Mouse (Mus musculus): ENCODE results near the gene Rrp7a. TPM values are rescaled to one million over a fixed set of nuclear protein-coding genes. Genes with fewer than 3 reads are reported as not detected.

The Rrp7a gene
- polyA plus RNA-seq, 1 experiment from 2014 or later: 64.7 TPM

DNA sequence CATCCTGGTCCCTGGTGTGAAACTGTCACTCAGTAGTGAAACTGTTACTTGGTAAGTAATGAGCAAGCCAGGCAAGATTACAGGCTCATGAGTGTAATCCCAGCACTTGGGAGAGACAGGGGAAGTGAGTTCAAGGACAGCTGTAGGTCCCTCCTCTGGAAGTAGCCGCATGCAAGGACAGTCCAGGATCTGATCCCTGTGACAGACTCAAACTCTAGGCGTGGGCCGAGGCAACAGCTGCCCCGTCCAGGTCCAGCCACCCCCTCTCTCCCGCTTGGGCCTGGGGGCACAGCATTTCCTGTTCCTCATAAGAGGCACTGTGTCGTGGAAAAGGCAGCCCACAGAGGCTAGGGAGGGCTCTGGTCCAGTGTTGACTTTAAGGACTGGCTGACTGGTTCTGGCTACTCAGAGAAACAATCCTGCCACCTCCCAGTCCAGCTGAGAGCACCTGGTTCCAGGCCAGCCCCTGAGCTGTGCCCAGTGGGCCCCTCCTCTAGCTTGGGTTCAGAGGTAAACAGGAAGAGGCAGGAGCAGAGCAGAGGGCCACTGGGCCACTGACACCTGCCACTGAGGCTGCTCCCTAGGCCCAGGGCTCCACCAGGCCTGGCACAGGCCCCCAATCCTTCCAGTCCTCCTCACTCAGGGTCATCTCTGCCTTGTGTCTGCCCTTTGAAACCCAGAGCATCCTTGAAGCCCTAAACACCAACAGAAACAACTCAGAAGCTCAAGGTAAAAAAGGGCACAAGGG lies 33.2 kb upstream of the Rrp7a start:
- no peaks in the 10 kb centered on the region for H3K9me3 ChIP-seq
- peaks cover 39% of the 10 kb centered on the region for H3K36me3 ChIP-seq
- no peak overlapping the region for H3K4me3 ChIP-seq
- no peaks in the 10 kb centered on the region for H3K4me1 ChIP-seq
- no peak overlapping the region for H3K4me2 ChIP-seq
- H3K27me3 ChIP-seq: no peaks in the 10 kb centered on the region
- H3K9ac ChIP-seq: no peak overlapping the region
- H3K27ac ChIP-seq: no peak overlapping the region
- 73% methylated on average over 6 of the region's 6 CpGs for WGBS
- no peak for ATAC-seq (ENCODE audit: borderline replicate concordance, extremely low read depth, low FRiP score, low TSS enrichment)

DNA sequence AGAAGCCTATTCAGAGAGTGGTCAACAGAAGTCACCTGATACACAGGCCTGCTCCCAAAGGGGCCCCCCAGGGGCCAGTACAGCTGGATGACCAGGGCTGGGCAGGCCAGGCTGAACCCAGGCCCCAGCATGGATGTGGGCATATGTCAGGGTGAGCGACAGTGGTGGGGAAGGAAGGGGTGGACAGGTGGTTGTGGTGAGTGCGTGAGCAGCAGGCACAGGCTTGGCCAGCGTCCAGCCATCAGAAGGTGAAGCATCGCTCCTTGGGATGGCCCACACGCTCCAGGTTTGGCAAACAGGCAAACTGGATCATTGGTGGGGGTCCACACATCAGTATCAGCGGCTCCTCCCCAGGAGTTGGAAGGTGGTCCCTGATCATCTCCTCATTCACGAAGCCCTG lies 31.7 kb upstream of the Rrp7a start:
- no peak overlapping the region for H3K27ac ChIP-seq
- H3K9me3 ChIP-seq: no peaks in the 10 kb centered on the region
- 94% methylated on average over 7 of the region's 7 CpGs for WGBS
- H3K9ac ChIP-seq: no peak overlapping the region
- H3K4me2 ChIP-seq: no peak overlapping the region
- H3K36me3 ChIP-seq: peaks cover 30% of the 10 kb centered on the region
- no peak for ATAC-seq (ENCODE audit: borderline replicate concordance, extremely low read depth, low FRiP score, low TSS enrichment)
- no peak overlapping the region for H3K4me3 ChIP-seq
- H3K4me1 ChIP-seq: peaks cover 4% of the 10 kb centered on the region; the same call in 1 of the 2 replicates
- H3K27me3 ChIP-seq: no peaks in the 10 kb centered on the region

DNA sequence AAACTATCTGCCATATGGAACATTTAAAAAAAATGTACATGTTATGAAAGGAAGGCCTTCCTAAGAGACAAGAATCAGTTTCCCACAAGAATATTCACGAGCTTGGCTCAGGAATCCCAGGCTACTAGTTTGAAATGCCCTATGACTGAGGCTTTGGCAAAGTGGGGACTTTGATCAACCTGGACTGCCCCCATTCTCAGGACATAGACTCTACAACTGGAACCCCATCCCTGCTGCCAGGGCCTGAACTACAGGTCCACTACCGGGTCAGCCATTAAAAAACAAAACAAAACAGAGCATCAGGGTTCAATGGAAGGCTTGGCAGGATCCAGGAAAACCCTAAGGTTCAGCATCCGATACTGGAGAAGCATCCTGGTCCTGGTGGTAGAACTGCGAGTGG lies 28.1 kb upstream of the Rrp7a start:
- peaks cover 12% of the 10 kb centered on the region for H3K4me1 ChIP-seq
- no peak overlapping the region for H3K4me2 ChIP-seq
- no peak for ATAC-seq (ENCODE audit: borderline replicate concordance, extremely low read depth, low FRiP score, low TSS enrichment)
- H3K9ac ChIP-seq: no peak overlapping the region
- peaks cover 25% of the 10 kb centered on the region for H3K36me3 ChIP-seq
- H3K27me3 ChIP-seq: no peaks in the 10 kb centered on the region
- no peak overlapping the region for H3K27ac ChIP-seq
- no peak overlapping the region for H3K4me3 ChIP-seq
- H3K9me3 ChIP-seq: no peaks in the 10 kb centered on the region
- 79% methylated on average over 4 of the region's 4 CpGs for WGBS

DNA sequence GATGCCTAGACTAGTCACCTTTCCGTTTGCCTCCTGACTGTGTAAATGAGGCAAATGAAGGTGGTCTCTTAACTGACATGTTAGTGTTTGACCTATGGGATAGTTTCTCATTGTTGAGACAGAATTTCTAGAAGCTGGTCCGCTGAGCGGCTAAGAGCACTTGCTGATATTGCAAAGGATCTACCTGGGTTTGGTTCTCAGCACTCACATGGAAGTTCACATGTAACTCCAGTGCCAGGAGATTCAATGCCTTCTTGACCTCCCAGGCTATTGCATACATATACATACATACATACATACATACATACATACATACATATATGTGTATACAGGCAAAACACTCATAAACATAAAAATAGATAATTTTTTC lies 27.5 kb upstream of the Rrp7a start:
- no peaks in the 10 kb centered on the region for H3K9me3 ChIP-seq
- 16% methylated on average over 3 of the region's 3 CpGs for WGBS
- H3K27ac ChIP-seq: peak overlapping the region; percentile 99
- H3K4me2 ChIP-seq: peak overlapping the region; percentile 84
- no peak for ATAC-seq (ENCODE audit: borderline replicate concordance, extremely low read depth, low FRiP score, low TSS enrichment)
- peaks cover 28% of the 10 kb centered on the region for H3K36me3 ChIP-seq
- H3K4me3 ChIP-seq: peak overlapping the region; percentile 98; the same call in 1 of the 2 replicates
- peak overlapping the region; percentile 7 for H3K9ac ChIP-seq
- peaks cover 12% of the 10 kb centered on the region for H3K4me1 ChIP-seq
- no peaks in the 10 kb centered on the region for H3K27me3 ChIP-seq

DNA sequence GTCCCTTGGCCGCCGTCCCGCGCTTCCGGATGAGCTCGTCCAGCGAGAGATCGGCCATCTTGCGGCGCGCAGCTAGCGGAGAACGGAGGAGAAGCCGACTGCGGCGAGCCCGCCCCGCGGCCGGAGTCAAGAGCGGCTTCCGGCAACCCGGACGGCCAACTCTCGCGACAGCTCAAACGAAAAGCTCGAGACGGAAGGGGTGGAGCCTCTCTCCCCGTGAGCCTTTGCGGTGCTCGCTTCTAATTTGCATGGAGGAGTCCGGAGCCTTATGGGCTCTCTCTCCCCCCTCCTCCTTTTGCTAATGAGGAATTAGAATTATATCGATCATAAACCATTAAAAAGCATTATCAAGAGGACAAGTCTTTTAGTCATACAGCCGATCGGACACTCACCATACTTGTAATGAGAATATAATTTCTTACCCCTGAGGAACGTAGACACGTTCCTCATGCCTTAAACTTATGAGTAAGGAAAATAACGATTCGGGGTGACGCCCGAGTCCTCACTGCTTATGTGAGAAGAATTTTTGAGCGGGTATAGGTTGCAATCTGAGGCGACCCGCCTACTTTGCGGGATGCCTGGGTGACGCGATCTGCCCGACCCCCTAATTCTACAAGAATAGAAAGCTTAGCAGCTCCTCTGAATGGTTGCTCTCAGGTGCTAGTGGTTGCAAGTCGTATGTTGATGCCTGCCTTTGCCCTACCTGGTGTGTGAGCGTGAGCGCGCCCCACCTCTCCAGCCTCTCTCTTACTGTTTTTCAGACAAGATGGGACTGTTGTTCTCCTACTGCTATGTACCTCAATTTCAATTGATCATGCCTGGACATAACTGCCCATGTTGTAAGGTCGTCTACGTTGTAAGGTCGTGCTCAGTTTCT lies 26.8 kb upstream of the Rrp7a start, which contains the start of gene Poldip3:
Poldip3 (minus strand) TSS at position 189 of the 877 bp plus-strand sequence.
- Histone ChIP-seq H3K36me3 (peaks cover 28% of the 10 kb centered on the region), H3K27me3 (no peaks in the 10 kb centered on the region), H3K4me3 (peak within 1 kb of the TSS; percentile 98), H3K9me3 (no peaks in the 10 kb centered on the region), H3K4me1 (peaks cover 12% of the 10 kb centered on the region), H3K27ac (peak within 1 kb of the TSS; percentile 99), H3K4me2 (peak within 1 kb of the TSS; percentile 84), H3K9ac (peak within 1 kb of the TSS; percentile 100)
- under 1% methylated on average over 56 of the region's 56 CpGs for WGBS
- ATAC-seq (ENCODE audit: borderline replicate concordance, extremely low read depth, low FRiP score, low TSS enrichment): peak; percentile 92

DNA sequence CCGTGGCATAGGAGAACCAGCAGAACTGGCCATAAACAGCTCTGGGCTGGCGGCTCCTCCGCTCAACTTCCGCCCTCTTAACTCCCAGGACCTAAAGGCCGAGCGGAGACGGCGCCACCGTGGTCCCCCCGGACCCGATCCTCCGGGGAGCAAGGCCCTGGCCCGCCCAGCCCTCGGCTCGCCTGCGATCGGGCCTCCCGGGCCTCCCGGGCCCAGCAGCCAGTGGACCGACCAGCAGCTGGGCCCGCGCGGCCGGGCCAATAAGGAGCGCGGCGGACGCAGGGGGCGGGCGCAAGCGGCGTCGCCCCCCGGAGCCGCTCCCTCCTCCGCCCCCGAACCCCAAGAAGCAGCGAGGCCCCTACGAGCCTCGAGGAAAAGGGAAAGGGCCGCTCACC lies 26.2 kb upstream of the Rrp7a start:
- no peaks in the 10 kb centered on the region for H3K9me3 ChIP-seq
- peak overlapping the region; percentile 100 for H3K9ac ChIP-seq
- peak; percentile 85 for ATAC-seq (ENCODE audit: borderline replicate concordance, extremely low read depth, low FRiP score, low TSS enrichment)
- H3K27me3 ChIP-seq: no peaks in the 10 kb centered on the region
- peak overlapping the region; percentile 99 for H3K27ac ChIP-seq
- peak overlapping the region; percentile 98 for H3K4me3 ChIP-seq
- peaks cover 23% of the 10 kb centered on the region for H3K36me3 ChIP-seq
- WGBS: under 1% methylated on average over 40 of the region's 41 CpGs
- peaks cover 14% of the 10 kb centered on the region for H3K4me1 ChIP-seq
- H3K4me2 ChIP-seq: peak overlapping the region; percentile 84

DNA sequence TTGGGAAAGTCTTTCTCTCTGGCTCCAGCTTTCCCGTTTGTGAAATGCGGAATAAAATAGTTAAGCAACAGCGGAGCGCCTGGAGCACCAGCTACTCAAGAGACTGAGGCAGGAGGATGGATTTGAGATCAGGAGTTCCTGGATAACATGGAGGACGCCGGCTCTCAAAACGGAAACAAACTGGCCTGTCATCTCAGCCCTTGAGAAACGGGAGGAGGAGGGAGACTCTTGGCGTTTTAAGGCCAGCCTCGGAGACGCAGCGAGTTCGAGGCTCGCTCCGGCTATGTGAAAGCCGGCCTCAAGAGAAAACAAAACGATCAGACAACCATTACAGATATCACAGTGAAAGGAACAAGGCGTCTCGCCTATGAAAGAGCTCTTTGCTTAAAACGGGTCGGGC lies 25.8 kb upstream of the Rrp7a start:
- Histone ChIP-seq H3K4me1 (peaks cover 16% of the 10 kb centered on the region), H3K4me2 (peak overlapping the region; percentile 84)

DNA sequence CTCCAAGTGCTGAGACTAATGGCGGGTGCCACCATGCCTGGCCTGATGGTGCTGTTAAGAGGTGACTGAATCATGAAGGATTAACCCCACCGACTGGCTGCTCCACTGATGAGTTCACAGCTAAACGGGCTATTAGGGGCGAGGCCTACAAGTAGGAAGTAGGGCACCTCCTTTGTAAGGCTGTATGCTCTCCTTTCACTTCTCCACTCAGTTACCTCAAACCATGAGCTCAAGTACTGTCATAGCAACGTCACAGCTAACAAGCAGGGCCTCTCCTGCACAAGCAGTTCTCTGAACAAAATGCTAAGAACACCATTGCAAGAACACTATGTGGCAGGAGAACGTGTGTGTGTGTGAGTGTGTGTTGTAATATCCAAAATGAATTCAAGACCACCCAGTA lies 22.9 kb upstream of the Rrp7a start:
- Histone ChIP-seq H3K9ac (no peak overlapping the region), H3K4me2 (no peak overlapping the region), H3K27ac (no peak overlapping the region), H3K27me3 (no peaks in the 10 kb centered on the region), H3K36me3 (peaks cover 18% of the 10 kb centered on the region), H3K4me1 (peaks cover 23% of the 10 kb centered on the region), H3K4me3 (no peak overlapping the region), H3K9me3 (no peaks in the 10 kb centered on the region)
- WGBS: 87% methylated on average over 6 of the region's 6 CpGs
- no peak for ATAC-seq (ENCODE audit: borderline replicate concordance, extremely low read depth, low FRiP score, low TSS enrichment)

More for the DNA sequence above, 25.8 kb upstream of the Rrp7a start:
- H3K9ac ChIP-seq: peak overlapping the region; percentile 100
- ATAC-seq (ENCODE audit: borderline replicate concordance, extremely low read depth, low FRiP score, low TSS enrichment): no peak
- peaks cover 19% of the 10 kb centered on the region for H3K36me3 ChIP-seq
- peak overlapping the region; percentile 99 for H3K27ac ChIP-seq
- peak overlapping the region; percentile 98 for H3K4me3 ChIP-seq
- no peaks in the 10 kb centered on the region for H3K9me3 ChIP-seq
- WGBS: 2% methylated on average over 21 of the region's 21 CpGs
- H3K27me3 ChIP-seq: no peaks in the 10 kb centered on the region

DNA sequence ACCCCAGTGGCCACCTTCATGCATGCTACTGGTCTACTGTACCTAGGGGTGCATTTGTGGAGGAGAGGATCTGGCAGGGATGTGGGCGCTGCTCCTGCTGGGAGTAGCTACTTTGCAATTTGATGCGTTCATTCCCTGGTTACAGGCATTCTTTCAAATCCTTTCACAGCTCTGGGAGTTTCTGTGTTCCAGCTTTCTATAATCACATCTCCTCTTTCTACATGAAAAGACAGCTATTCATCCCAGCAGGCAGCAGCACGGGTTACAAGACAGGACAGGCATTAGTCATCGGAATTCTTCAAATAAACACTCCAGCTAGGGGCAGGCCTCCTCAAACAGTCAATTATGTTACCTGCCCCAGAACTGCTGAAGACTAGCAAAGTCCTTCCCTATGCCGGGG lies 20.3 kb upstream of the Rrp7a start:
- Histone ChIP-seq H3K27ac (no peak overlapping the region), H3K4me1 (peaks cover 15% of the 10 kb centered on the region), H3K4me3 (no peak overlapping the region), H3K36me3 (peaks cover 24% of the 10 kb centered on the region), H3K4me2 (no peak overlapping the region), H3K9me3 (no peaks in the 10 kb centered on the region), H3K27me3 (no peaks in the 10 kb centered on the region), H3K9ac (no peak overlapping the region)
- WGBS: 14% methylated on average over 5 of the region's 5 CpGs
- ATAC-seq (ENCODE audit: borderline replicate concordance, extremely low read depth, low FRiP score, low TSS enrichment): no peak

DNA sequence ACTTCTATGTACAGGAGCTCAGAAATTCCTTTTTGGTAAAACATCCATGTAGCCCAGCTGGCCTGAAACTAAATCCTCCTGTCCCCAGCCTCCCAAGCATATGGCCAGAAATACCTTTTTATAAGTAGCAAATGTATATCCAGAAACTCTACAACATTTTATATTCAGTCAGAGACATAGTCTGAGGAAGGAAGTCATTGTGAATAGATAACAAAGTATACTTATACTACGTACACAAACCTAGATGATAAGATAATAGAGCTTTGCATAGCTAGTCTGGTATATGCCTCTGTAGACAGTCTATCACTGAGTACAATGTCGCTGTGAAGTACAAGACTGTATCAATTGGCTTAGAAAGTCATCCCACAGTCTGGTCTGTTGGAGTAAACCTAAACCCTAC lies 13.1 kb upstream of the Rrp7a start:
- 73% methylated on average over 2 of the region's 2 CpGs for WGBS
- no peak for ATAC-seq (ENCODE audit: borderline replicate concordance, extremely low read depth, low FRiP score, low TSS enrichment)
- peaks cover 76% of the 10 kb centered on the region for H3K36me3 ChIP-seq
- H3K4me3 ChIP-seq: no peak overlapping the region
- no peak overlapping the region for H3K9ac ChIP-seq
- H3K9me3 ChIP-seq: no peaks in the 10 kb centered on the region
- no peak overlapping the region for H3K4me2 ChIP-seq
- no peaks in the 10 kb centered on the region for H3K27me3 ChIP-seq
- no peak overlapping the region for H3K27ac ChIP-seq
- no peaks in the 10 kb centered on the region for H3K4me1 ChIP-seq

DNA sequence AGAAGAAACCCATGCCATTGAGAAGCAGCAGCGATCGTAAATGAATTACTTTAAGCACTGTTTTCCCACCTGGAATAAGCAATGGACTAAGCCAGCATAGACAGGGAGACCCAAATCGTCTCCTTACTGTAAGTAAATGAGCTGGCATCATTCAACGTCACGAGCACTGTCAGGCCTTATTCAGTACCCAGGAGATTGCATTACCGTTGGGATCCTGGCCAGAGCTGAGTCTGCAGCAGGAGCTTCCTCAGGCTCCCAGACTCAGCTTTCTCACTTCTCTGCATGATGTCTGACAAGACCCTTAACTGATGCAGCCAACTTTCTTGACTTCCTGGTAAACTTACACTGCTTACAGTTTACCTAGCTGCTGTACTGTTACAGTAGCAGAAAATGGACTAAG lies 12.1 kb upstream of the Rrp7a start:
- 84% methylated on average over 6 of the region's 6 CpGs for WGBS

More for the DNA sequence above, 12.1 kb upstream of the Rrp7a start:
- Histone ChIP-seq H3K4me1 (no peaks in the 10 kb centered on the region), H3K9me3 (no peaks in the 10 kb centered on the region), H3K4me2 (no peak overlapping the region), H3K36me3 (peaks cover 86% of the 10 kb centered on the region), H3K4me3 (no peak overlapping the region), H3K27ac (no peak overlapping the region), H3K27me3 (no peaks in the 10 kb centered on the region), H3K9ac (no peak overlapping the region)
- ATAC-seq (ENCODE audit: borderline replicate concordance, extremely low read depth, low FRiP score, low TSS enrichment): no peak

Measured in lung, embryonic 15.5 days (tissue).